Mouse (Mus musculus): ENCODE results near the gene Gm14569.

The Gm14569 gene

GRCm38 (mm10) chrX:36491730-36492129 lies at the start of gene Gm14569:
Gm14569 (minus strand) TSS chrX:36491830.
- no peak for DNase-seq

- DNase-seq = peak; percentile 64
Observed at GRCm38 (mm10) chrX:36534514-36534913, 42.9 kb upstream of the Gm14569 start.

GRCm38 (mm10) chrX:36533744-36534143 lies 42.1 kb upstream of the Gm14569 start:
- no peak for DNase-seq

- no peak for DNase-seq
Observed at GRCm38 (mm10) chrX:36530251-36530650, 38.6 kb upstream of the Gm14569 start.

- no peak for DNase-seq
Observed at GRCm38 (mm10) chrX:36523729-36524128, 32.1 kb upstream of the Gm14569 start.

GRCm38 (mm10) chrX:36513726-36514125 lies 22.1 kb upstream of the Gm14569 start:
- no peak for DNase-seq

GRCm38 (mm10) chrX:36513231-36513630 lies 21.6 kb upstream of the Gm14569 start:
- DNase-seq = no peak

- peak; percentile 24 for DNase-seq
Observed at GRCm38 (mm10) chrX:36506863-36507262, 15.2 kb upstream of the Gm14569 start.

- peak; percentile 25 for DNase-seq
Observed at GRCm38 (mm10) chrX:36489506-36489905, 2.1 kb downstream of the Gm14569 start.

- peak; percentile 27 for DNase-seq
Observed at GRCm38 (mm10) chrX:36487996-36488395, 3.6 kb downstream of the Gm14569 start.

- no peak for DNase-seq
Observed at GRCm38 (mm10) chrX:36474873-36475272, 16.8 kb downstream of the Gm14569 start.

- no peak for DNase-seq
Observed at GRCm38 (mm10) chrX:36474103-36474751, 17.4 kb downstream of the Gm14569 start.

- DNase-seq = peak; percentile 15
Observed at GRCm38 (mm10) chrX:36456031-36456430, 35.6 kb downstream of the Gm14569 start.

- no peak for DNase-seq
Observed at GRCm38 (mm10) chrX:36437932-36438331, 53.7 kb downstream of the Gm14569 start.

- peak; percentile 2 for DNase-seq
Observed at GRCm38 (mm10) chrX:36434993-36435392, 56.6 kb downstream of the Gm14569 start.

- DNase-seq = no peak
Observed at GRCm38 (mm10) chrX:36419153-36419552, 72.5 kb downstream of the Gm14569 start.

- DNase-seq = peak; percentile 2
Observed at GRCm38 (mm10) chrX:36402316-36402715, 89.3 kb downstream of the Gm14569 start.

GRCm38 (mm10) chrX:36400980-36401379 lies 90.7 kb downstream of the Gm14569 start, which contains the start of gene Gm6268:
Gm6268 (plus strand) TSS chrX:36401280.
- DNase-seq = no peak

- peak; percentile 34 for DNase-seq
Observed at GRCm38 (mm10) chrX:36393279-36393678, 98.4 kb downstream of the Gm14569 start.

- no peak for DNase-seq
Observed at GRCm38 (mm10) chrX:36392672-36393071, 99.0 kb downstream of the Gm14569 start.

- no peak for DNase-seq
Observed at GRCm38 (mm10) chrX:36390503-36390902, 101.1 kb downstream of the Gm14569 start.

- no peak for DNase-seq
Observed at GRCm38 (mm10) chrX:36389971-36390370, 101.7 kb downstream of the Gm14569 start.

- no peak for DNase-seq
Observed at GRCm38 (mm10) chrX:36385340-36385739, 106.3 kb downstream of the Gm14569 start.

Data from embryo, embryonic 11 days (tissue).